Mouse (Mus musculus): Measurements from ENCODE around the gene Vmn2r92. TPM values are rescaled to one million over a fixed set of nuclear protein-coding genes. Genes with fewer than 3 reads are reported as not detected.
"Not testable (repeated sequence)": the region's sequence is repeated elsewhere in the genome, so short reads cannot be mapped to it uniquely, and the experiment has no call there.

Gene Vmn2r92
- not detected in 2 replicates for polyA plus RNA-seq (2015; fragmentation: Nextera tagmentation; extraction: Ambion mirVana)

GRCm38 (mm10) chr17:18151587-18151986, at the start of gene Vmn2r92:
Vmn2r92 (plus strand) TSS chr17:18151887.
- H3K9ac ChIP-seq; H3K4me2 ChIP-seq; H3K4me1 ChIP-seq (replicated peaks); H3K36me3 ChIP-seq; H3K9me3 ChIP-seq; H3K27me3 ChIP-seq; H3K27ac ChIP-seq (replicated peaks); ATAC-seq (ENCODE audit: low FRiP score, low read depth); H3K4me3 ChIP-seq: not testable (repeated sequence)
- 76% methylated on average over 1 of the region's 1 CpGs for WGBS

- H3K27ac ChIP-seq (replicated peaks); H3K27me3 ChIP-seq; H3K4me1 ChIP-seq (replicated peaks); H3K36me3 ChIP-seq; H3K4me3 ChIP-seq; H3K4me2 ChIP-seq; H3K9ac ChIP-seq; ATAC-seq (ENCODE audit: low FRiP score, low read depth); H3K9me3 ChIP-seq: not testable (repeated sequence)
- WGBS, result 88% methylated on average over 3 of the region's 3 CpGs
Observed at GRCm38 (mm10) chr17:18102265-18102664, 49.4 kb upstream of the Vmn2r92 start.

GRCm38 (mm10) chr17:18161194-18161593, 9.5 kb downstream of the Vmn2r92 start:
- not testable (repeated sequence) for H3K4me1 ChIP-seq (replicated peaks); H3K36me3 ChIP-seq; H3K4me2 ChIP-seq; H3K9ac ChIP-seq; ATAC-seq (ENCODE audit: low FRiP score, low read depth); H3K27ac ChIP-seq (replicated peaks); H3K27me3 ChIP-seq; H3K9me3 ChIP-seq; H3K4me3 ChIP-seq
- WGBS, result 82% methylated on average over 2 of the region's 2 CpGs

GRCm38 (mm10) chr17:18189732-18190131, 38.0 kb downstream of the Vmn2r92 start:
- H3K4me1 ChIP-seq (replicated peaks), result no peaks in the 10 kb centered on the region
- H3K36me3 ChIP-seq, result no peaks in the 10 kb centered on the region
- no peak overlapping the region for H3K4me2 ChIP-seq
- no peak for ATAC-seq (ENCODE audit: low FRiP score, low read depth)
- 74% methylated on average over 1 of the region's 1 CpGs for WGBS
- H3K4me3 ChIP-seq, result no peak overlapping the region
- H3K27ac ChIP-seq (replicated peaks), result no peak overlapping the region
- no peaks in the 10 kb centered on the region for H3K27me3 ChIP-seq
- H3K9ac ChIP-seq, result no peak overlapping the region
- H3K9me3 ChIP-seq, result peaks cover 4% of the 10 kb centered on the region; the same call in 1 of the 2 replicates

- no peak overlapping the region for H3K4me2 ChIP-seq
Observed at GRCm38 (mm10) chr17:18221300-18221699, 69.6 kb downstream of the Vmn2r92 start.

GRCm38 (mm10) chr17:18231996-18232395, 80.3 kb downstream of the Vmn2r92 start:
- no peak overlapping the region for H3K27ac ChIP-seq (replicated peaks)
- no peak overlapping the region for H3K9ac ChIP-seq
- no peaks in the 10 kb centered on the region for H3K27me3 ChIP-seq
- H3K9me3 ChIP-seq, result 0 out of 2 replicates have a peak, but pooled peaks cover 3% of the 10 kb centered on the region
- no peak for ATAC-seq (ENCODE audit: low FRiP score, low read depth)
- no peaks in the 10 kb centered on the region for H3K36me3 ChIP-seq
- H3K4me2 ChIP-seq, result no peak overlapping the region
- 76% methylated on average over 2 of the region's 2 CpGs for WGBS
- H3K4me1 ChIP-seq (replicated peaks), result no peaks in the 10 kb centered on the region
- no peak overlapping the region for H3K4me3 ChIP-seq

More at GRCm38 (mm10) chr17:18221300-18221699, 69.6 kb downstream of the Vmn2r92 start:
- no peaks in the 10 kb centered on the region for H3K4me1 ChIP-seq (replicated peaks)
- H3K9me3 ChIP-seq, result 0 out of 2 replicates have a peak, but pooled peaks cover 4% of the 10 kb centered on the region
- H3K27ac ChIP-seq (replicated peaks), result no peak overlapping the region
- no peaks in the 10 kb centered on the region for H3K27me3 ChIP-seq
- ATAC-seq (ENCODE audit: low FRiP score, low read depth), result no peak
- H3K36me3 ChIP-seq, result no peaks in the 10 kb centered on the region
- H3K9ac ChIP-seq, result no peak overlapping the region
- H3K4me3 ChIP-seq, result no peak overlapping the region

GRCm38 (mm10) chr17:18236931-18237330, 85.2 kb downstream of the Vmn2r92 start:
- Histone ChIP-seq H3K27ac (replicated peaks) (no peak overlapping the region), H3K9me3 (0 out of 2 replicates have a peak, but pooled peaks cover 3% of the 10 kb centered on the region)

More at GRCm38 (mm10) chr17:18236931-18237330, 85.2 kb downstream of the Vmn2r92 start:
- no peak overlapping the region for H3K4me3 ChIP-seq
- no peak overlapping the region for H3K4me2 ChIP-seq
- no peaks in the 10 kb centered on the region for H3K27me3 ChIP-seq
- 86% methylated on average over 14 of the region's 14 CpGs for WGBS
- H3K36me3 ChIP-seq, result no peaks in the 10 kb centered on the region
- H3K9ac ChIP-seq, result no peak overlapping the region
- ATAC-seq (ENCODE audit: low FRiP score, low read depth), result no peak
- H3K4me1 ChIP-seq (replicated peaks), result no peaks in the 10 kb centered on the region

Other genes starting within 250 kb of the Vmn2r92 start
- not detected in 2 replicates for gene Fpr-rs4, start 130.2 kb upstream of the Vmn2r92 start, polyA plus RNA-seq (2015; fragmentation: Nextera tagmentation; extraction: Ambion mirVana)
- not detected in 2 replicates for gene Vmn2r124, start 102.5 kb upstream of the Vmn2r92 start, polyA plus RNA-seq (2015; fragmentation: Nextera tagmentation; extraction: Ambion mirVana)
- gene Vmn2r91, start 66.9 kb upstream of the Vmn2r92 start, polyA plus RNA-seq (2015; fragmentation: Nextera tagmentation; extraction: Ambion mirVana), result not detected in 2 replicates
- not detected in 2 replicates for gene Vmn2r94, start 125.9 kb downstream of the Vmn2r92 start, polyA plus RNA-seq (2015; fragmentation: Nextera tagmentation; extraction: Ambion mirVana)
- gene Vmn2r93, start 146.2 kb downstream of the Vmn2r92 start, polyA plus RNA-seq (2015; fragmentation: Nextera tagmentation; extraction: Ambion mirVana), result not detected in 2 replicates

Data from hindbrain, embryonic 15.5 days (tissue).